Mouse (Mus musculus) neural tube, embryonic 11.5 days (tissue): ENCODE data around the gene Zp3. TPM values are rescaled to one million over a fixed set of nuclear protein-coding genes. Genes with fewer than 3 reads are reported as not detected.

Experiments used
- ATAC-seq: fragments of 200-750 bp; cut with Nextera tagmentation; 2 replicates; pipeline ENCODE4 v1.8.0; 2017; ENCODE audit warnings: moderate number of reproducible peaks, mild to moderate bottlenecking, moderate TSS enrichment, moderate library complexity; ENCODE audit not compliant: insufficient read depth, low FRiP score, low TSS enrichment
- DNase-seq: peaks from one replicate; pipeline ENCODE4 v3.0.0-alpha.2; 2015; ENCODE audit warnings: low spot score
- H3K27ac ChIP-seq: fragments of 300-500 bp; sonication (generic); 2 replicates; pipeline ENCODE4 v1.5.1; 2014; ENCODE audit warnings: low read depth, mild to moderate bottlenecking, low read length
- H3K27me3 ChIP-seq: fragments of 300-500 bp; sonication (generic); 2 replicates; pipeline ENCODE4 v1.6.1; 2014; ENCODE audit warnings: mild to moderate bottlenecking, low read length, mixed read lengths; ENCODE audit not compliant: control insufficient read depth, insufficient read depth
- H3K36me3 ChIP-seq: fragments of 300-500 bp; sonication (generic); 2 replicates; pipeline ENCODE4 v1.6.1; 2014; ENCODE audit warnings: mild to moderate bottlenecking, low read length, moderate library complexity, mixed read lengths; ENCODE audit not compliant: control insufficient read depth, insufficient read depth
- H3K4me1 ChIP-seq: fragments of 300-500 bp; sonication (generic); 2 replicates; pipeline ENCODE4 v1.6.1; 2014; ENCODE audit warnings: low read length, mixed read lengths; ENCODE audit not compliant: control insufficient read depth, insufficient read depth
- H3K4me2 ChIP-seq: fragments of 300-500 bp; sonication (generic); 2 replicates; pipeline ENCODE4 v1.6.1; 2014; ENCODE audit warnings: low read depth, mild to moderate bottlenecking, moderate library complexity
- H3K4me3 ChIP-seq: fragments of 300-500 bp; sonication (generic); 2 replicates; pipeline ENCODE4 v1.5.1; 2014; ENCODE audit warnings: low read depth, low read length
- H3K9ac ChIP-seq: fragments of 300-500 bp; sonication (generic); 2 replicates; pipeline ENCODE4 v1.6.1; 2014; ENCODE audit warnings: mild to moderate bottlenecking, low read length
- H3K9me3 ChIP-seq: fragments of 300-500 bp; sonication (generic); 2 replicates; pipeline ENCODE4 v1.6.1; 2016; ENCODE audit warnings: low read length; ENCODE audit not compliant: control insufficient read depth
- WGBS: fragments of 180-500 bp; shearing (Covaris S2); extraction: QIAGEN DNeasy Blood & Tissue Kit; methylation state at CpG from one replicate; pipeline ENCODE4 v1.1.7; 2014; 5-methylcytosine and 5-hydroxymethylcytosine counted together
- polyA plus RNA-seq: library from polyadenylated mRNA; unstranded; fragments of >200 nt; fragmentation: Nextera tagmentation; extraction: Ambion mirVana; gene quantifications from 2 replicates; pipeline ENCODE4 v1.2.1, GENCODE M21; 2014

Zp3 gene
- polyA plus RNA-seq, 1 experiment from 2014 or later, result not detected

- Histone ChIP-seq H3K27me3 (no peaks in the 10 kb centered on the region), H3K4me2 (no peak overlapping the region), H3K9me3 (no peaks in the 10 kb centered on the region), H3K27ac (no peak overlapping the region), H3K36me3 (peaks cover 8% of the 10 kb centered on the region), H3K4me1 (no peaks in the 10 kb centered on the region), H3K9ac (no peak overlapping the region), H3K4me3 (no peak overlapping the region)
- no peak for DNase-seq
- WGBS, result 83% methylated on average over 3 of the region's 3 CpGs
- no peak for ATAC-seq
Observed at GRCm38 (mm10) chr5:136025712-136026111, 45.8 kb downstream of the Zp3 start.

GRCm38 (mm10) chr5:136026859-136027258 lies 47.0 kb downstream of the Zp3 start:
- no peak overlapping the region for H3K27ac ChIP-seq
- no peak for ATAC-seq
- H3K36me3 ChIP-seq, result peaks cover 10% of the 10 kb centered on the region
- no peak overlapping the region for H3K9ac ChIP-seq
- H3K9me3 ChIP-seq, result no peaks in the 10 kb centered on the region
- no peak overlapping the region for H3K4me2 ChIP-seq
- H3K4me3 ChIP-seq, result no peak overlapping the region
- H3K4me1 ChIP-seq, result no peaks in the 10 kb centered on the region
- no peaks in the 10 kb centered on the region for H3K27me3 ChIP-seq
- WGBS, result 87% methylated on average over 9 of the region's 9 CpGs
- no peak for DNase-seq

- no peaks in the 10 kb centered on the region for H3K9me3 ChIP-seq
- 82% methylated on average over 11 of the region's 11 CpGs for WGBS
- peaks cover 13% of the 10 kb centered on the region for H3K36me3 ChIP-seq
Observed at GRCm38 (mm10) chr5:136027612-136028311, 47.9 kb downstream of the Zp3 start.

GRCm38 (mm10) chr5:136034868-136035267 lies 55.0 kb downstream of the Zp3 start:
- Histone ChIP-seq H3K9ac (no peak overlapping the region), H3K27me3 (no peaks in the 10 kb centered on the region), H3K9me3 (no peaks in the 10 kb centered on the region), H3K4me1 (no peaks in the 10 kb centered on the region), H3K4me3 (no peak overlapping the region), H3K4me2 (no peak overlapping the region), H3K36me3 (peaks cover 7% of the 10 kb centered on the region), H3K27ac (no peak overlapping the region)
- 87% methylated on average over 4 of the region's 4 CpGs for WGBS
- ATAC-seq (no peak), DNase-seq (no peak)

More at GRCm38 (mm10) chr5:136027612-136028311, 47.9 kb downstream of the Zp3 start:
- no peak for ATAC-seq
- no peak overlapping the region for H3K27ac ChIP-seq
- H3K4me1 ChIP-seq, result no peaks in the 10 kb centered on the region
- no peak overlapping the region for H3K4me3 ChIP-seq
- H3K27me3 ChIP-seq, result no peaks in the 10 kb centered on the region
- no peak for DNase-seq
- no peak overlapping the region for H3K9ac ChIP-seq
- no peak overlapping the region for H3K4me2 ChIP-seq

GRCm38 (mm10) chr5:136035285-136035684 lies 55.4 kb downstream of the Zp3 start:
- DNase-seq (no peak), ATAC-seq (no peak)
- Histone ChIP-seq H3K4me2 (no peak overlapping the region), H3K36me3 (peaks cover 5% of the 10 kb centered on the region), H3K9me3 (no peaks in the 10 kb centered on the region), H3K27ac (no peak overlapping the region), H3K9ac (no peak overlapping the region), H3K27me3 (no peaks in the 10 kb centered on the region), H3K4me1 (no peaks in the 10 kb centered on the region), H3K4me3 (no peak overlapping the region)
- WGBS, result 90% methylated on average over 1 of the region's 1 CpGs

GRCm38 (mm10) chr5:136036667-136037066 lies 56.8 kb downstream of the Zp3 start:
- ATAC-seq, result no peak
- no peak overlapping the region for H3K4me3 ChIP-seq
- 83% methylated on average over 1 of the region's 1 CpGs for WGBS

More at GRCm38 (mm10) chr5:136036667-136037066, 56.8 kb downstream of the Zp3 start:
- Histone ChIP-seq H3K9ac (no peak overlapping the region), H3K27me3 (no peaks in the 10 kb centered on the region), H3K4me1 (no peaks in the 10 kb centered on the region), H3K27ac (no peak overlapping the region), H3K4me2 (no peak overlapping the region), H3K36me3 (0 out of 2 replicates have a peak, but pooled peaks cover 3% of the 10 kb centered on the region), H3K9me3 (no peaks in the 10 kb centered on the region)
- DNase-seq, result no peak

Other genes with a start within 250 kb of the Zp3 start
- 59.4 and 63.0 TPM in 2 replicates for gene Tmem120a, start 235.7 kb upstream of the Zp3 start, polyA plus RNA-seq
- 0.24 TPM in 1 of 2 replicates, not detected in the other for gene Styxl1, start 201.7 kb upstream of the Zp3 start, polyA plus RNA-seq
- 602 and 630 TPM in 2 replicates for gene Mdh2, start 201.6 kb upstream of the Zp3 start, polyA plus RNA-seq
- 22.9 and 25.5 TPM in 2 replicates for gene Srrm3, start 173.2 kb upstream of the Zp3 start, polyA plus RNA-seq
- 28.9 and 30.5 TPM in 2 replicates for gene Hspb1, start 92.2 kb upstream of the Zp3 start, polyA plus RNA-seq
- 191 and 196 TPM in 2 replicates for gene Ywhag, start 45.5 kb upstream of the Zp3 start, polyA plus RNA-seq
- gene Ssc4d, start 5.6 kb upstream of the Zp3 start, polyA plus RNA-seq, result 1.8 TPM in 2 replicates
- 31.4 and 31.8 TPM in 2 replicates for gene Dtx2, start 14.7 kb downstream of the Zp3 start, polyA plus RNA-seq
- gene Upk3b, start 58.4 kb downstream of the Zp3 start, polyA plus RNA-seq, result 0.31 and 0.47 TPM in 2 replicates
- 3.1 and 4.4 TPM in 2 replicates for gene Upk3bl, start 74.4 kb downstream of the Zp3 start, polyA plus RNA-seq
- 4.7 and 4.9 TPM in 2 replicates for gene Rasa4, start 103.8 kb downstream of the Zp3 start, polyA plus RNA-seq
- 236 and 251 TPM in 2 replicates for gene Polr2j, start 136.5 kb downstream of the Zp3 start, polyA plus RNA-seq
- 40.5 and 45.3 TPM in 2 replicates for gene Lrwd1, start 156.0 kb downstream of the Zp3 start, polyA plus RNA-seq
- gene Alkbh4, start 156.0 kb downstream of the Zp3 start, polyA plus RNA-seq, result 21.1 and 25.9 TPM in 2 replicates
- gene Orai2, start 190.6 kb downstream of the Zp3 start, polyA plus RNA-seq, result 7.6 and 10.6 TPM in 2 replicates
- 76.5 and 76.8 TPM in 2 replicates for gene Prkrip1, start 218.9 kb downstream of the Zp3 start, polyA plus RNA-seq